Mouse (Mus musculus) MEL (cell line): Measurements from ENCODE around the gene Rbm26. TPM values are rescaled to one million over a fixed set of nuclear protein-coding genes. Genes with fewer than 3 reads are reported as not detected.

Source experiments
- DNase-seq: peaks from one replicate; pipeline ENCODE4 v3.0.0; 2011; ENCODE audit warnings: low read depth, low spot score
- H3K27ac ChIP-seq: 2 replicates; pipeline ENCODE4 v1.5.1; 2012; ENCODE audit warnings: low read depth, mild to moderate bottlenecking, control low read depth, low read length, moderate library complexity; ENCODE audit not compliant: control insufficient read depth
- H3K27me3 ChIP-seq, 2 experiments: fragments of 150-350 bp in 1 of 2; sonication (generic) in 1 of 2; 2 replicates each; pipeline ENCODE4 v1.6.1; 2012; ENCODE audit warnings: low read length in 2 of 2, mild to moderate bottlenecking in 2 of 2, improper control_type of control experiment in 1 of 2, moderate library complexity in 1 of 2; ENCODE audit not compliant: insufficient read depth in 2 of 2, control insufficient read depth in 1 of 2
- H3K36me3 ChIP-seq, 2 experiments: 2 replicates each; pipeline ENCODE4 v1.6.1; 2012 to 2014; ENCODE audit warnings: low read length in 2 of 2, improper control_type of control experiment in 1 of 2, inconsistent platforms in 1 of 2, mild to moderate bottlenecking in 1 of 2; ENCODE audit not compliant: insufficient read depth in 2 of 2, control insufficient read depth in 1 of 2
- H3K4me1 ChIP-seq, 2 experiments: fragments of 150-350 bp in 1 of 2; sonication (generic) in 1 of 2; 2 replicates each; pipeline ENCODE4 v1.6.1; 2012; ENCODE audit warnings: low read length in 2 of 2, improper control_type of control experiment in 1 of 2, mild to moderate bottlenecking in 1 of 2; ENCODE audit not compliant: insufficient read depth in 2 of 2, control insufficient read depth in 1 of 2
- H3K4me3 ChIP-seq, 2 experiments: fragments of 150-350 bp in 1 of 2; sonication (generic) in 1 of 2; 2 replicates each; pipeline ENCODE4 v1.5.1; 2012; ENCODE audit warnings: low read depth in 2 of 2, low read length in 2 of 2, mild to moderate bottlenecking in 2 of 2, moderate library complexity in 2 of 2, control low read depth in 1 of 2, improper control_type of control experiment in 1 of 2; ENCODE audit not compliant: control insufficient read depth in 1 of 2, insufficient read depth in 1 of 2
- H3K79me2 ChIP-seq: 2 replicates; pipeline ENCODE4 v1.6.1; 2012; ENCODE audit warnings: mild to moderate bottlenecking, low read length, moderate library complexity; ENCODE audit not compliant: control insufficient read depth, poor library complexity, insufficient read depth
- H3K9ac ChIP-seq: 2 replicates; pipeline ENCODE4 v1.6.1; 2012; ENCODE audit warnings: low read depth, mild to moderate bottlenecking, control low read depth, low read length, moderate library complexity; ENCODE audit not compliant: control insufficient read depth, poor library complexity, severe bottlenecking
- H3K9me3 ChIP-seq: fragments of 150-350 bp; sonication (generic); replicated peaks from 2 replicates; pipeline ENCODE4 v1.6.1; 2012; ENCODE audit warnings: mild to moderate bottlenecking, low read length, improper control_type of control experiment, moderate library complexity; ENCODE audit not compliant: insufficient read depth
- CHD1 ChIP-seq: IDR thresholded peaks from 2 replicates; pipeline ENCODE4 v1.6.1; 2012; ENCODE audit warnings: low read depth, mild to moderate bottlenecking, inconsistent platforms, low read length, improper control_type of control experiment
- CHD2 ChIP-seq: IDR thresholded peaks from 2 replicates; pipeline ENCODE4 v1.6.1; 2011; ENCODE audit warnings: low read length, improper control_type of control experiment
- ELF1 ChIP-seq: IDR thresholded peaks from 2 replicates; pipeline ENCODE4 v1.6.1; 2014; ENCODE audit warnings: low read depth, mild to moderate bottlenecking, inconsistent platforms, low read length, improper control_type of control experiment, moderate library complexity
- GATA1 ChIP-seq: IDR thresholded peaks from 2 replicates; pipeline ENCODE4 v1.6.1; 2011; ENCODE audit warnings: low read depth, low read length, improper control_type of control experiment
- HCFC1 ChIP-seq: IDR thresholded peaks from 2 replicates; pipeline ENCODE4 v1.6.1; 2012; ENCODE audit warnings: low read depth, mild to moderate bottlenecking, inconsistent platforms, low read length, improper control_type of control experiment, moderate library complexity
- JUND ChIP-seq: IDR thresholded peaks from 2 replicates; pipeline ENCODE4 v1.6.1; 2011; ENCODE audit warnings: low read depth, mild to moderate bottlenecking, improper control_type of control experiment, low read length
- KAT2A ChIP-seq: conservative IDR thresholded peaks from 2 replicates; pipeline ENCODE4 v1.6.1; 2012; ENCODE audit warnings: low read depth, low read length, improper control_type of control experiment, inconsistent platforms
- MAFK ChIP-seq: IDR thresholded peaks from 2 replicates; pipeline ENCODE4 v1.6.1; 2011; ENCODE audit warnings: low read depth, mild to moderate bottlenecking, low read length, improper control_type of control experiment, borderline replicate concordance
- MAZ ChIP-seq: IDR thresholded peaks from 2 replicates; pipeline ENCODE4 v1.6.1; 2012; ENCODE audit warnings: low read depth, mild to moderate bottlenecking, inconsistent platforms, low read length, improper control_type of control experiment
- MEF2A ChIP-seq: IDR thresholded peaks from 2 replicates; pipeline ENCODE4 v1.6.1; 2014; ENCODE audit warnings: low read depth, mild to moderate bottlenecking, inconsistent platforms, low read length, improper control_type of control experiment; ENCODE audit not compliant: poor library complexity, insufficient replicate concordance, severe bottlenecking; ENCODE audit errors: extremely low read depth
- MYB ChIP-seq: IDR thresholded peaks from 2 replicates; pipeline ENCODE4 v1.6.1; 2011; ENCODE audit warnings: mild to moderate bottlenecking, low read depth, low read length, improper control_type of control experiment
- NELFE ChIP-seq: IDR thresholded peaks from 2 replicates; pipeline ENCODE4 v1.6.1; 2011; ENCODE audit warnings: low read depth, low read length, improper control_type of control experiment
- NRF1 ChIP-seq: IDR thresholded peaks from 2 replicates; pipeline ENCODE4 v1.6.1; 2014; ENCODE audit warnings: low read depth, mild to moderate bottlenecking, inconsistent platforms, low read length, improper control_type of control experiment, moderate library complexity; ENCODE audit not compliant: poor library complexity, insufficient read depth, severe bottlenecking
- POLR2A ChIP-seq, 2 experiments: IDR thresholded peaks; 2 replicates each; pipeline ENCODE4 v1.6.1; 2011 to 2012; ENCODE audit warnings: low read length in 2 of 2, mild to moderate bottlenecking in 2 of 2, control low read depth in 1 of 2, improper control_type of control experiment in 1 of 2, low read depth in 1 of 2, moderate library complexity in 1 of 2; ENCODE audit not compliant: control insufficient read depth in 1 of 2, insufficient read depth in 1 of 2, poor library complexity in 1 of 2
- POLR2AphosphoS2 ChIP-seq: IDR thresholded peaks from 2 replicates; pipeline ENCODE4 v1.6.1; 2011; ENCODE audit warnings: low read length, improper control_type of control experiment
- POLR2AphosphoS5 ChIP-seq: IDR thresholded peaks from 2 replicates; pipeline ENCODE4 v1.6.1; 2012; ENCODE audit warnings: low read depth, borderline replicate concordance, mild to moderate bottlenecking, inconsistent platforms, low read length, moderate library complexity, mixed read lengths
- RAD21 ChIP-seq: IDR thresholded peaks from 2 replicates; pipeline ENCODE4 v1.6.1; 2011; ENCODE audit warnings: mild to moderate bottlenecking, low read depth, low read length, improper control_type of control experiment
- RCOR1 ChIP-seq: IDR thresholded peaks from 2 replicates; pipeline ENCODE4 v1.6.1; 2012; ENCODE audit warnings: low read depth, mild to moderate bottlenecking, inconsistent platforms, low read length, improper control_type of control experiment
- SIN3A ChIP-seq: IDR thresholded peaks from 2 replicates; pipeline ENCODE4 v1.6.1; 2012; ENCODE audit warnings: low read length, improper control_type of control experiment, inconsistent platforms
- TAL1 ChIP-seq: IDR thresholded peaks from 2 replicates; pipeline ENCODE4 v1.6.1; 2012; ENCODE audit warnings: mild to moderate bottlenecking, inconsistent platforms, low read length, moderate library complexity, mixed read lengths
- TCF12 ChIP-seq: IDR thresholded peaks from 2 replicates; pipeline ENCODE4 v1.6.1; 2014; ENCODE audit warnings: low read depth, mild to moderate bottlenecking, inconsistent platforms, low read length, improper control_type of control experiment, moderate library complexity
- ZKSCAN1 ChIP-seq: IDR thresholded peaks from 2 replicates; pipeline ENCODE4 v1.6.1; 2012; ENCODE audit warnings: low read depth, mild to moderate bottlenecking, inconsistent platforms, low read length, improper control_type of control experiment, moderate library complexity
- ZNF384 ChIP-seq: IDR thresholded peaks from 2 replicates; pipeline ENCODE4 v1.6.1; 2012; ENCODE audit warnings: low read depth, mild to moderate bottlenecking, inconsistent platforms, low read length, improper control_type of control experiment
- polyA plus RNA-seq, 2 experiments: library from polyadenylated mRNA; stranded (reverse) in 1 of 2; unstranded in 1 of 2; fragments of >175 nt in 1 of 2; fragments of >200 nt in 1 of 2; gene quantifications; 2 replicates each; pipeline versions ENCODE4 v1.2.1 to v1.2.4; 2012; ENCODE audit warnings: low replicate concordance in 2 of 2, low read depth in 1 of 2; ENCODE audit not compliant: insufficient read length in 2 of 2, insufficient read depth in 1 of 2, missing spikeins in 1 of 2
- total RNA-seq: library from RNA; depleted of rRNA; stranded (reverse); fragments of 300-350 nt; gene quantifications from 2 replicates; pipeline ENCODE4 v1.2.3, GENCODE M21; 2012

The Rbm26 gene
- total and polyA plus RNA-seq, 3 experiments = 27.7 to 55.9 (median 47.8) TPM

DNA sequence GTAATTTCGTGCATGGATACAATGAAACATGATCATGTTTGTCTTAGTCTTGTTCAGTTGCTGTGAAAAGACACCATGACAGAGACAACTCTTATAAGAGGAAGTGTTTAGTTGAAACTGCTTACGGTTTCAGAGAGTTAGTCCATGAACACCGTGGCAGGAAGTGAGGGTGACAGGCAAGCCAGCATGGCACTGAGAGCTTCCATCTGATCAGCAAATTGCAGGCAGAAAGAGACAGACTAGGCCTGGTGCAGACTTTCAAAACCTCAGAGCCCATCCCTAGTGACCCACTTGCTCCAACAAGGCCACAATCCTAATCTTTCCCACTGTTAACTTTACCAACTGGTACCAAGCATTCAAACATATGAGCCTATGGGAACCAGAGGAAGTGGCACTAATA is 5.7 kb upstream of the Rbm26 start:
- Histone ChIP-seq H3K79me2 (no peaks in the 10 kb centered on the region), H3K36me3 (no peaks in the 10 kb centered on the region; a peak in 2 of 4 replicates), H3K4me3 (no peak overlapping the region), H3K9me3 (no peaks in the 10 kb centered on the region), H3K9ac (no peak overlapping the region), H3K4me1 (no peaks in the 10 kb centered on the region), H3K27me3 (no peaks in the 10 kb centered on the region), H3K27ac (no peak overlapping the region)
- DNase-seq = peak; percentile 48
- TF ChIP-seq CHD1 = no peak
- no peak for TF ChIP-seq POLR2A (IDR thresholded peaks at IDR 0.05; ENCODE audit: control insufficient read depth in 1 of 2, insufficient read depth in 1 of 2, low read depth in 1 of 2, low read length in 2 of 2, poor library complexity in 1 of 2)
- no peak for TF ChIP-seq MAFK
- TF ChIP-seq ELF1 = no peak
- TF ChIP-seq CHD2 = no peak
- no peak for TF ChIP-seq ZNF384
- no peak for TF ChIP-seq SIN3A
- no peak for TF ChIP-seq TCF12
- TF ChIP-seq GATA1 = no peak
- TF ChIP-seq HCFC1 = no peak
- no peak for TF ChIP-seq MYB
- TF ChIP-seq JUND = no peak
- no peak for TF ChIP-seq KAT2A
- no peak for TF ChIP-seq RCOR1

DNA sequence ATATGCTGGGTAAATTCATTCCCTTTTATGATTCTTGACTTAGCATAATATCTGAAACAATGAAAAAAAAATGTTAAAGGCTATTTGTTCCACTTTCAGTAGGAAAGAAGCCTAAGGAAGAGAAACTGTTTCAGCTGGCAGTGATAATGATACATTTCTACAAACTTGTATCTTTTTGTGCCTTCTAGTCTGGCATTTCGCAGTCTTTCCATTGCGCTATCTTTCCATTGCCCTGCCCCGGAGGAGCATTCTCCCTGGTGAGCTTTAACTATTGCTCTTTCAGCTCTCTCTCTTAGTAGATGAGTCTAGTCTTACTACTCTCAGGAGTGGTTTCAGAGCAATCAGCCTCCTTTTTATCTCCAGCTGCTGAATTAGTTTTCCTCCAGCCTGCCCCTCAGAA is 2.6 kb upstream of the Rbm26 start:
- H3K79me2 ChIP-seq = peaks cover 25% of the 10 kb centered on the region
- H3K27ac ChIP-seq = no peak overlapping the region
- no peaks in the 10 kb centered on the region for H3K27me3 ChIP-seq
- H3K9ac ChIP-seq = no peak overlapping the region
- peaks cover 0 to 7% of the 10 kb centered on the region in 2 experiments; a peak in 2 of 4 replicates for H3K36me3 ChIP-seq
- H3K4me1 ChIP-seq = peaks cover 0 to 6% of the 10 kb centered on the region in 2 experiments; a peak in 2 of 4 replicates
- no peak overlapping the region for H3K4me3 ChIP-seq
- no peak for DNase-seq
- H3K9me3 ChIP-seq = no peaks in the 10 kb centered on the region
- TF ChIP-seq POLR2A (IDR thresholded peaks at IDR 0.05; ENCODE audit: control insufficient read depth in 1 of 2, insufficient read depth in 1 of 2, low read depth in 1 of 2, low read length in 2 of 2, poor library complexity in 1 of 2) (no peak), NRF1 (no peak), HCFC1 (no peak), NELFE (no peak), MAZ (no peak), POLR2AphosphoS2 (no peak), TCF12 (no peak), CHD2 (no peak), RAD21 (no peak), GATA1 (no peak), KAT2A (no peak), ZKSCAN1 (no peak), ELF1 (no peak), JUND (no peak), MEF2A (no peak), RCOR1 (no peak), TAL1 (no peak), POLR2AphosphoS5 (no peak), ZNF384 (no peak)
